Mouse (Mus musculus): ENCODE measurements around the gene Ust. TPM values are rescaled to one million over a fixed set of nuclear protein-coding genes. Genes with fewer than 3 reads are reported as not detected.

Ust gene
- polyA plus RNA-seq, 1 experiment from 2014 or later, result 4.0 TPM

- H3K9ac ChIP-seq, result no peak overlapping the region
- peaks cover 5% of the 10 kb centered on the region; the same call in 1 of the 2 replicates for H3K4me1 ChIP-seq
- 96% methylated on average over 19 of the region's 19 CpGs for WGBS
- H3K36me3 ChIP-seq (ENCODE audit: poor library complexity, severe bottlenecking), result no peaks in the 10 kb centered on the region
- no peak for ATAC-seq
- no peak overlapping the region for H3K4me3 ChIP-seq
- no peak overlapping the region for H3K4me2 ChIP-seq
- H3K27ac ChIP-seq, result no peak overlapping the region
- no peaks in the 10 kb centered on the region for H3K9me3 ChIP-seq (replicated peaks)
- H3K27me3 ChIP-seq, result no peaks in the 10 kb centered on the region
Measured at GRCm38 (mm10) chr10:8207358-8207757, 311.3 kb downstream of the Ust start.

- WGBS, result 79% methylated on average over 4 of the region's 4 CpGs
- H3K9ac ChIP-seq, result no peak overlapping the region
- no peak overlapping the region for H3K27ac ChIP-seq
- H3K9me3 ChIP-seq (replicated peaks), result no peaks in the 10 kb centered on the region
- no peaks in the 10 kb centered on the region for H3K36me3 ChIP-seq (ENCODE audit: poor library complexity, severe bottlenecking)
- no peak overlapping the region for H3K4me2 ChIP-seq
- no peak for ATAC-seq
- no peaks in the 10 kb centered on the region for H3K4me1 ChIP-seq
- no peaks in the 10 kb centered on the region for H3K27me3 ChIP-seq
- H3K4me3 ChIP-seq, result no peak overlapping the region
Measured at GRCm38 (mm10) chr10:8203681-8204080, 314.9 kb downstream of the Ust start.

- Histone ChIP-seq H3K4me3 (no peak overlapping the region), H3K9me3 (replicated peaks) (no peaks in the 10 kb centered on the region), H3K9ac (no peak overlapping the region), H3K27ac (no peak overlapping the region), H3K36me3 (ENCODE audit: poor library complexity, severe bottlenecking) (no peaks in the 10 kb centered on the region), H3K27me3 (no peaks in the 10 kb centered on the region), H3K4me1 (no peaks in the 10 kb centered on the region), H3K4me2 (no peak overlapping the region)
- WGBS, result 91% methylated on average over 8 of the region's 8 CpGs
- no peak for ATAC-seq
Measured at GRCm38 (mm10) chr10:8199816-8200215, 318.8 kb downstream of the Ust start.

- no peak overlapping the region for H3K27ac ChIP-seq
Measured at GRCm38 (mm10) chr10:8199026-8199756, 319.4 kb downstream of the Ust start.

GRCm38 (mm10) chr10:8197661-8198060 is 321.0 kb downstream of the Ust start:
- no peaks in the 10 kb centered on the region for H3K36me3 ChIP-seq (ENCODE audit: poor library complexity, severe bottlenecking)
- H3K4me3 ChIP-seq, result no peak overlapping the region
- H3K27ac ChIP-seq, result no peak overlapping the region
- no peak overlapping the region; the same call in 1 of the 2 replicates for H3K9ac ChIP-seq
- WGBS, result 82% methylated on average over 2 of the region's 2 CpGs
- ATAC-seq, result no peak
- H3K4me1 ChIP-seq, result no peaks in the 10 kb centered on the region
- H3K27me3 ChIP-seq, result no peaks in the 10 kb centered on the region
- H3K4me2 ChIP-seq, result no peak overlapping the region
- H3K9me3 ChIP-seq (replicated peaks), result no peaks in the 10 kb centered on the region

More at GRCm38 (mm10) chr10:8199026-8199756, 319.4 kb downstream of the Ust start:
- Histone ChIP-seq H3K27me3 (no peaks in the 10 kb centered on the region), H3K36me3 (ENCODE audit: poor library complexity, severe bottlenecking) (no peaks in the 10 kb centered on the region), H3K9ac (no peak overlapping the region), H3K9me3 (replicated peaks) (no peaks in the 10 kb centered on the region), H3K4me3 (no peak overlapping the region), H3K4me1 (no peaks in the 10 kb centered on the region), H3K4me2 (no peak overlapping the region)
- ATAC-seq, result 0 out of 2 replicates have a peak, but pooled peaks have one; percentile 31
- 93% methylated on average over 9 of the region's 9 CpGs for WGBS

- H3K4me3 ChIP-seq, result no peak overlapping the region
- H3K36me3 ChIP-seq (ENCODE audit: poor library complexity, severe bottlenecking), result no peaks in the 10 kb centered on the region
Measured at GRCm38 (mm10) chr10:8196300-8196699, 322.3 kb downstream of the Ust start.

GRCm38 (mm10) chr10:8195730-8196129 is 322.9 kb downstream of the Ust start:
- 60% methylated on average over 6 of the region's 6 CpGs for WGBS
- Histone ChIP-seq H3K27ac (no peak overlapping the region), H3K36me3 (ENCODE audit: poor library complexity, severe bottlenecking) (no peaks in the 10 kb centered on the region), H3K9me3 (replicated peaks) (no peaks in the 10 kb centered on the region), H3K4me3 (no peak overlapping the region), H3K4me1 (no peaks in the 10 kb centered on the region), H3K27me3 (no peaks in the 10 kb centered on the region), H3K4me2 (no peak overlapping the region), H3K9ac (no peak overlapping the region)
- ATAC-seq, result peak; percentile 34

More at GRCm38 (mm10) chr10:8196300-8196699, 322.3 kb downstream of the Ust start:
- Histone ChIP-seq H3K27ac (no peak overlapping the region), H3K4me2 (no peak overlapping the region), H3K9ac (no peak overlapping the region), H3K4me1 (no peaks in the 10 kb centered on the region), H3K9me3 (replicated peaks) (no peaks in the 10 kb centered on the region), H3K27me3 (no peaks in the 10 kb centered on the region)
- WGBS, result 5% methylated on average over 2 of the region's 2 CpGs
- ATAC-seq, result peak; percentile 93

GRCm38 (mm10) chr10:8189331-8189981 is 329.2 kb downstream of the Ust start:
- no peak overlapping the region for H3K27ac ChIP-seq
- no peak for ATAC-seq
- no peaks in the 10 kb centered on the region for H3K27me3 ChIP-seq
- H3K4me2 ChIP-seq, result no peak overlapping the region
- H3K9me3 ChIP-seq (replicated peaks), result no peaks in the 10 kb centered on the region
- no peak overlapping the region for H3K4me3 ChIP-seq
- no peaks in the 10 kb centered on the region for H3K4me1 ChIP-seq
- WGBS, result 86% methylated on average over 5 of the region's 5 CpGs
- no peaks in the 10 kb centered on the region for H3K36me3 ChIP-seq (ENCODE audit: poor library complexity, severe bottlenecking)
- no peak overlapping the region for H3K9ac ChIP-seq

GRCm38 (mm10) chr10:8185586-8185985 is 333.0 kb downstream of the Ust start:
- WGBS, result 92% methylated on average over 4 of the region's 4 CpGs
- Histone ChIP-seq H3K4me2 (no peak overlapping the region), H3K27me3 (no peaks in the 10 kb centered on the region), H3K9me3 (replicated peaks) (no peaks in the 10 kb centered on the region), H3K9ac (no peak overlapping the region), H3K36me3 (ENCODE audit: poor library complexity, severe bottlenecking) (no peaks in the 10 kb centered on the region), H3K4me1 (no peaks in the 10 kb centered on the region), H3K4me3 (no peak overlapping the region), H3K27ac (no peak overlapping the region)
- no peak for ATAC-seq

- Histone ChIP-seq H3K9ac (no peak overlapping the region), H3K4me1 (no peaks in the 10 kb centered on the region), H3K27ac (no peak overlapping the region), H3K36me3 (ENCODE audit: poor library complexity, severe bottlenecking) (no peaks in the 10 kb centered on the region), H3K9me3 (replicated peaks) (no peaks in the 10 kb centered on the region), H3K27me3 (no peaks in the 10 kb centered on the region), H3K4me2 (no peak overlapping the region), H3K4me3 (no peak overlapping the region)
- no peak for ATAC-seq
- WGBS, result 86% methylated on average over 9 of the region's 9 CpGs
Measured at GRCm38 (mm10) chr10:8184711-8185110, 333.9 kb downstream of the Ust start.

- Histone ChIP-seq H3K27me3 (no peaks in the 10 kb centered on the region), H3K9ac (no peak overlapping the region), H3K9me3 (replicated peaks) (no peaks in the 10 kb centered on the region), H3K4me3 (no peak overlapping the region), H3K4me1 (no peaks in the 10 kb centered on the region), H3K4me2 (no peak overlapping the region), H3K27ac (no peak overlapping the region), H3K36me3 (ENCODE audit: poor library complexity, severe bottlenecking) (no peaks in the 10 kb centered on the region)
- WGBS, result 76% methylated on average over 7 of the region's 7 CpGs
- no peak for ATAC-seq
Measured at GRCm38 (mm10) chr10:8183171-8183570, 335.5 kb downstream of the Ust start.

GRCm38 (mm10) chr10:8181596-8182185 is 336.9 kb downstream of the Ust start:
- Histone ChIP-seq H3K4me2 (no peak overlapping the region), H3K4me3 (no peak overlapping the region), H3K4me1 (peaks cover 5% of the 10 kb centered on the region), H3K27me3 (no peaks in the 10 kb centered on the region), H3K9ac (no peak overlapping the region), H3K27ac (no peak overlapping the region), H3K36me3 (ENCODE audit: poor library complexity, severe bottlenecking) (no peaks in the 10 kb centered on the region), H3K9me3 (replicated peaks) (no peaks in the 10 kb centered on the region)
- 69% methylated on average over 4 of the region's 4 CpGs for WGBS
- ATAC-seq, result no peak
